Mouse (Mus musculus): ENCODE data around the gene Wdfy3.

DNA sequence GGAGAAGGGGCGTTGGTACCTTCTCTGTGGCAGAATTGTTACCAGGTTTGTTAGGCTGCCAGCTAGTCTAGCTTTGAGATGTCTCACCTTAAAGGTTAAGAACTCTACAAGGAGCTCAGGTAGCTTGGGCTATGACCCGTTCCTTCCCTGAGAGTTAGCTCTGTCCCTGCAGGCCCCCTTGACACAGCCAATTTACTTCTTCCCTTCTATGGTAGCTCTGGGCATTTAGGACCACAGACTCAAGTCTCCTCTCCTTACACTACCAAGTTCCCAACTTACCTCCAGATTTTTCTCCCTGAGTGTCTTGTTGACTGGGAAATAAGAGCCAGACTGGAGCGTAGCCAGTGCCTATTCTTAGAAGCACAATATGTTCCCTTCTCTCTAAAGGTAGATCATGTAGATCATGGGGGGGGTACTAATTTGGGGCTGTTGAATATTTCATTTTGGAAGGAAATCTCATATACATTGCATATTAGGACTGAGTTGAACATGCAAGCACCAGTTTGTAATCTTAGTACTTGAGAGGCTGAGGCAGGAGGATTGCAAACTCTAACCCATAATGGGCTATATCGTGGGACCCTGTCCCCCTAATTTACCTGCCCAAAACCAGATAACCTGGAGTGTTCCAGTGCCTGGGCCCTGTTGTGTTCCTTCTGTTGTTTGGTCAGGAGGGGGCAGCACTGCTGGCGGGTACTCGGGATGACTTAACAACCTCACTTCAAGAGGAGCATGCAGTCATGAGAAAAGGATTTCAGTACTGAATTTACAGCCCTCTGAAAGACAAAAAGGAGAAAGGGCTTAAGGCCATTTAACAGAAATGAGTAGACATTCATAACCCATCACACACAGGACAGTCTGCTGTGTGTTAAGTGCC is 258.2 kb downstream of the Wdfy3 start:
- TF ChIP-seq CTCF (IDR thresholded peaks at IDR 0.05; ENCODE audit: low read depth) (peak; percentile 36; the same call in 1 of the 2 replicates), EP300 (IDR thresholded peaks at IDR 0.05; ENCODE audit: low read depth) (no peak)
